Mouse (Mus musculus) stomach, embryonic 15.5 days (tissue): Measurements from ENCODE around the gene Plk4. TPM values are rescaled to one million over a fixed set of nuclear protein-coding genes. Genes with fewer than 3 reads are reported as not detected.
"Not testable (repeated sequence)": the region's sequence is repeated elsewhere in the genome, so short reads cannot be mapped to it uniquely, and the experiment has no call there.

Experiments used
- ATAC-seq: fragments of 200-750 bp; cut with Nextera tagmentation; 2 replicates; pipeline ENCODE4 v1.8.0; 2017; ENCODE audit warnings: low read depth, moderate number of reproducible peaks, moderate TSS enrichment; ENCODE audit not compliant: insufficient read depth, low FRiP score
- H3K27ac ChIP-seq: fragments of 300-500 bp; sonication (generic); 2 replicates; pipeline ENCODE4 v1.5.1; 2015; ENCODE audit warnings: mild to moderate bottlenecking, inconsistent platforms
- H3K27me3 ChIP-seq: fragments of 300-500 bp; sonication (generic); replicated peaks from 2 replicates; pipeline ENCODE4 v1.6.1; 2015; ENCODE audit warnings: inconsistent platforms
- H3K36me3 ChIP-seq: fragments of 300-500 bp; sonication (generic); 2 replicates; pipeline ENCODE4 v1.6.1; 2015; ENCODE audit warnings: inconsistent platforms
- H3K4me1 ChIP-seq: fragments of 300-500 bp; sonication (generic); 2 replicates; pipeline ENCODE4 v1.6.1; 2015; ENCODE audit warnings: inconsistent platforms
- H3K4me2 ChIP-seq: fragments of 300-500 bp; sonication (generic); 2 replicates; pipeline ENCODE4 v1.6.1; 2015; ENCODE audit warnings: mild to moderate bottlenecking, inconsistent platforms
- H3K4me3 ChIP-seq: fragments of 300-500 bp; sonication (generic); replicated peaks from 2 replicates; pipeline ENCODE4 v1.5.1; 2015; ENCODE audit warnings: inconsistent platforms
- H3K9ac ChIP-seq: fragments of 300-500 bp; sonication (generic); 2 replicates; pipeline ENCODE4 v1.6.1; 2015; ENCODE audit warnings: inconsistent platforms
- H3K9me3 ChIP-seq: fragments of 300-500 bp; sonication (generic); 2 replicates; pipeline ENCODE4 v1.6.1; 2016; ENCODE audit warnings: inconsistent platforms
- WGBS: fragments of 180-500 bp; shearing (Covaris S2); methylation state at CpG from one replicate; pipeline ENCODE4 v1.1.7; 2015; 5-methylcytosine and 5-hydroxymethylcytosine counted together
- polyA plus RNA-seq: library from polyadenylated mRNA; unstranded; fragments of >200 nt; fragmentation: Nextera tagmentation; extraction: Ambion mirVana; gene quantifications from 2 replicates; pipeline ENCODE4 v1.2.1, GENCODE M21; 2015

Plk4 gene
- polyA plus RNA-seq, 1 experiment from 2014 or later, result 47.8 TPM

- H3K9me3 ChIP-seq, H3K4me1 ChIP-seq, H3K27me3 ChIP-seq, H3K36me3 ChIP-seq: not testable (repeated sequence)
- Histone ChIP-seq H3K4me3 (peak within 1 kb of the TSS; percentile 53), H3K4me2 (peak within 1 kb of the TSS; percentile 73), H3K27ac (peak within 1 kb of the TSS; percentile 84), H3K9ac (peak within 1 kb of the TSS; percentile 16; the same call in 1 of the 2 replicates)
- ATAC-seq, result peak; percentile 98
- under 1% methylated on average over 39 of the region's 39 CpGs for WGBS
Measured at GRCm38 (mm10) chr3:40846473-40846956, 46.7 kb downstream of the Plk4 start, which contains the start of gene Mfsd8. Gene Mfsd8, minus strand, starts transcription at chr3:40846886.

- not testable (repeated sequence) for H3K27me3 ChIP-seq, H3K9me3 ChIP-seq, ATAC-seq, H3K36me3 ChIP-seq, H3K4me1 ChIP-seq
- Histone ChIP-seq H3K4me2 (peak within 1 kb of the TSS; percentile 73), H3K9ac (peak within 1 kb of the TSS; percentile 16; the same call in 1 of the 2 replicates), H3K27ac (peak within 1 kb of the TSS; percentile 84), H3K4me3 (peak within 1 kb of the TSS; percentile 53)
- 0% methylated on average over 3 of the region's 4 CpGs for WGBS
Measured at GRCm38 (mm10) chr3:40846957-40847017, 47.0 kb downstream of the Plk4 start, which contains the start of gene Abhd18. Gene Abhd18, plus strand, starts transcription at chr3:40846970.

GRCm38 (mm10) chr3:40847018-40847417 lies 47.2 kb downstream of the Plk4 start:
- not testable (repeated sequence) for H3K4me1 ChIP-seq, H3K27me3 ChIP-seq, ATAC-seq, H3K9me3 ChIP-seq, H3K27ac ChIP-seq, H3K36me3 ChIP-seq
- Histone ChIP-seq H3K9ac (peak overlapping the region; percentile 16; the same call in 1 of the 2 replicates), H3K4me2 (peak overlapping the region; percentile 73), H3K4me3 (peak overlapping the region; percentile 53)
- 1% methylated on average over 15 of the region's 21 CpGs for WGBS

- H3K27me3 ChIP-seq, H3K27ac ChIP-seq, H3K9ac ChIP-seq, H3K9me3 ChIP-seq, H3K36me3 ChIP-seq, H3K4me3 ChIP-seq, H3K4me1 ChIP-seq, ATAC-seq: not testable (repeated sequence)
- 82% methylated on average over 2 of the region's 2 CpGs for WGBS
- H3K4me2 ChIP-seq, result peak overlapping the region; percentile 73; the same call in 1 of the 2 replicates
Measured at GRCm38 (mm10) chr3:40847936-40848335, 48.1 kb downstream of the Plk4 start.

GRCm38 (mm10) chr3:40853123-40853738 lies 53.4 kb downstream of the Plk4 start:
- 87% methylated on average over 3 of the region's 3 CpGs for WGBS
- H3K9ac ChIP-seq, H3K4me1 ChIP-seq, ATAC-seq, H3K27ac ChIP-seq, H3K4me2 ChIP-seq, H3K9me3 ChIP-seq, H3K4me3 ChIP-seq, H3K27me3 ChIP-seq, H3K36me3 ChIP-seq: not testable (repeated sequence)

Other genes starting within 250 kb of the Plk4 start
- gene Slc25a31, start 91.2 kb upstream of the Plk4 start, polyA plus RNA-seq, result 0.10 and 0.19 TPM in 2 replicates
- gene Hspa4l, start 55.5 kb upstream of the Plk4 start, polyA plus RNA-seq, result 14.3 and 15.0 TPM in 2 replicates
- 5.7 and 6.3 TPM in 2 replicates for gene Mfsd8, start 46.9 kb downstream of the Plk4 start, polyA plus RNA-seq
- 7.9 and 8.9 TPM in 2 replicates for gene Abhd18, start 47.0 kb downstream of the Plk4 start, polyA plus RNA-seq
- gene 1700034I23Rik, start 102.5 kb downstream of the Plk4 start, polyA plus RNA-seq, result 0.19 and 0.23 TPM in 2 replicates
- 8.1 and 10.1 TPM in 2 replicates for gene Larp1b, start 149.8 kb downstream of the Plk4 start, polyA plus RNA-seq